Mouse (Mus musculus): Measurements from ENCODE around the gene Trank1. TPM values are rescaled to one million over a fixed set of nuclear protein-coding genes. Genes with fewer than 3 reads are reported as not detected.

Trank1 gene
- polyA plus RNA-seq, 1 experiment from 2014 or later = 1.9 TPM

GRCm38 (mm10) chr9:111306142-111306541, 5.4 kb upstream of the Trank1 start:
- Histone ChIP-seq H3K4me1 (replicated peaks) (peaks cover under 1% of the 10 kb centered on the region; the same call in 1 of the 2 replicates), H3K4me2 (no peak overlapping the region), H3K36me3 (no peaks in the 10 kb centered on the region), H3K4me3 (no peak overlapping the region), H3K27ac (replicated peaks) (no peak overlapping the region), H3K27me3 (peaks cover 27% of the 10 kb centered on the region), H3K9ac (no peak overlapping the region), H3K9me3 (no peaks in the 10 kb centered on the region; the same call in 1 of the 2 replicates)
- no peak for ATAC-seq (ENCODE audit: low read depth)
- WGBS = 72% methylated on average over 7 of the region's 7 CpGs

GRCm38 (mm10) chr9:111311843-111312441, 403 bp downstream of the Trank1 start:
- Histone ChIP-seq H3K4me3 (peak overlapping the region; percentile 58), H3K27ac (replicated peaks) (no peak overlapping the region), H3K27me3 (peaks cover 66% of the 10 kb centered on the region)

GRCm38 (mm10) chr9:111312442-111313141, 1.1 kb downstream of the Trank1 start:
- 2% methylated on average over 39 of the region's 59 CpGs for WGBS
- H3K4me3 ChIP-seq = peak overlapping the region; percentile 58
- H3K4me1 ChIP-seq (replicated peaks) = peaks cover 22% of the 10 kb centered on the region
- no peak overlapping the region for H3K27ac ChIP-seq (replicated peaks)
- peak overlapping the region; percentile 70 for H3K9ac ChIP-seq
- H3K36me3 ChIP-seq = no peaks in the 10 kb centered on the region
- H3K4me2 ChIP-seq = peak overlapping the region; percentile 91
- peak; percentile 66 for ATAC-seq (ENCODE audit: low read depth)
- H3K27me3 ChIP-seq = peaks cover 66% of the 10 kb centered on the region
- peaks cover 3% of the 10 kb centered on the region; the same call in 1 of the 2 replicates for H3K9me3 ChIP-seq

More at GRCm38 (mm10) chr9:111311843-111312441, 403 bp downstream of the Trank1 start:
- WGBS = 2% methylated on average over 77 of the region's 98 CpGs
- H3K9me3 ChIP-seq = peaks cover 3% of the 10 kb centered on the region; the same call in 1 of the 2 replicates
- peak; percentile 45 for ATAC-seq (ENCODE audit: low read depth)
- H3K4me1 ChIP-seq (replicated peaks) = peaks cover 22% of the 10 kb centered on the region
- H3K4me2 ChIP-seq = peak overlapping the region; percentile 91
- peak overlapping the region; percentile 70 for H3K9ac ChIP-seq
- no peaks in the 10 kb centered on the region for H3K36me3 ChIP-seq

- Histone ChIP-seq H3K4me1 (replicated peaks) (peaks cover 22% of the 10 kb centered on the region), H3K9me3 (peaks cover 3% of the 10 kb centered on the region; the same call in 1 of the 2 replicates), H3K27ac (replicated peaks) (no peak overlapping the region), H3K36me3 (no peaks in the 10 kb centered on the region), H3K9ac (0 out of 2 replicates have a peak overlapping the region, but pooled peaks have one; percentile 70), H3K27me3 (peaks cover 66% of the 10 kb centered on the region), H3K4me3 (peak overlapping the region; percentile 58; the same call in 1 of the 2 replicates), H3K4me2 (peak overlapping the region; percentile 91; the same call in 1 of the 2 replicates)
- ATAC-seq (ENCODE audit: low read depth) = no peak
- WGBS = 19% methylated on average over 6 of the region's 6 CpGs
These were observed 1.8 kb downstream of the Trank1 start for GRCm38 (mm10) chr9:111313299-111313698.

- no peaks in the 10 kb centered on the region for H3K36me3 ChIP-seq
- 23% methylated on average over 5 of the region's 5 CpGs for WGBS
- H3K4me1 ChIP-seq (replicated peaks) = peaks cover 22% of the 10 kb centered on the region
- peaks cover 62% of the 10 kb centered on the region for H3K27me3 ChIP-seq
- no peak overlapping the region for H3K4me2 ChIP-seq
- no peak overlapping the region for H3K9ac ChIP-seq
- peaks cover 3% of the 10 kb centered on the region; the same call in 1 of the 2 replicates for H3K9me3 ChIP-seq
- H3K27ac ChIP-seq (replicated peaks) = no peak overlapping the region
- no peak overlapping the region for H3K4me3 ChIP-seq
- ATAC-seq (ENCODE audit: low read depth) = no peak
These were observed 2.3 kb downstream of the Trank1 start for GRCm38 (mm10) chr9:111313793-111314192.

- Histone ChIP-seq H3K27me3 (peaks cover 58% of the 10 kb centered on the region), H3K4me3 (no peak overlapping the region), H3K4me1 (replicated peaks) (peaks cover 22% of the 10 kb centered on the region), H3K27ac (replicated peaks) (no peak overlapping the region), H3K9me3 (peaks cover 3% of the 10 kb centered on the region; the same call in 1 of the 2 replicates), H3K9ac (no peak overlapping the region), H3K4me2 (no peak overlapping the region), H3K36me3 (no peaks in the 10 kb centered on the region)
- WGBS = 36% methylated on average over 5 of the region's 5 CpGs
- ATAC-seq (ENCODE audit: low read depth) = no peak
These were observed 2.7 kb downstream of the Trank1 start for GRCm38 (mm10) chr9:111314219-111314618.

GRCm38 (mm10) chr9:111320912-111321311, 9.4 kb downstream of the Trank1 start:
- Histone ChIP-seq H3K4me1 (replicated peaks) (no peaks in the 10 kb centered on the region), H3K4me2 (no peak overlapping the region), H3K9me3 (no peaks in the 10 kb centered on the region), H3K36me3 (no peaks in the 10 kb centered on the region), H3K27me3 (no peaks in the 10 kb centered on the region), H3K4me3 (no peak overlapping the region), H3K9ac (no peak overlapping the region), H3K27ac (replicated peaks) (no peak overlapping the region)
- ATAC-seq (ENCODE audit: low read depth) = no peak
- 86% methylated on average over 4 of the region's 4 CpGs for WGBS

- Histone ChIP-seq H3K9ac (no peak overlapping the region), H3K4me1 (replicated peaks) (no peaks in the 10 kb centered on the region), H3K4me3 (no peak overlapping the region), H3K27ac (replicated peaks) (no peak overlapping the region), H3K9me3 (no peaks in the 10 kb centered on the region), H3K36me3 (no peaks in the 10 kb centered on the region), H3K27me3 (no peaks in the 10 kb centered on the region), H3K4me2 (no peak overlapping the region)
- 87% methylated on average over 2 of the region's 2 CpGs for WGBS
- ATAC-seq (ENCODE audit: low read depth) = no peak
These were observed 13.3 kb downstream of the Trank1 start for GRCm38 (mm10) chr9:111324881-111325280.

GRCm38 (mm10) chr9:111329881-111330280, 18.3 kb downstream of the Trank1 start:
- Histone ChIP-seq H3K4me2 (no peak overlapping the region), H3K9ac (no peak overlapping the region), H3K4me3 (no peak overlapping the region), H3K9me3 (no peaks in the 10 kb centered on the region), H3K27me3 (no peaks in the 10 kb centered on the region), H3K4me1 (replicated peaks) (no peaks in the 10 kb centered on the region), H3K36me3 (no peaks in the 10 kb centered on the region), H3K27ac (replicated peaks) (no peak overlapping the region)
- 92% methylated on average over 4 of the region's 4 CpGs for WGBS
- ATAC-seq (ENCODE audit: low read depth) = no peak

- H3K27me3 ChIP-seq = no peaks in the 10 kb centered on the region
- H3K4me3 ChIP-seq = no peak overlapping the region
- H3K4me2 ChIP-seq = no peak overlapping the region
- no peaks in the 10 kb centered on the region for H3K4me1 ChIP-seq (replicated peaks)
- no peak overlapping the region for H3K27ac ChIP-seq (replicated peaks)
- no peak overlapping the region for H3K9ac ChIP-seq
- 46% methylated on average over 2 of the region's 2 CpGs for WGBS
- no peaks in the 10 kb centered on the region for H3K9me3 ChIP-seq
- ATAC-seq (ENCODE audit: low read depth) = no peak
- H3K36me3 ChIP-seq = no peaks in the 10 kb centered on the region
These were observed 22.3 kb downstream of the Trank1 start for GRCm38 (mm10) chr9:111333790-111334189.

- WGBS = 78% methylated on average over 4 of the region's 4 CpGs
- ATAC-seq (ENCODE audit: low read depth) = no peak
- H3K4me3 ChIP-seq = no peak overlapping the region
These were observed 23.1 kb downstream of the Trank1 start for GRCm38 (mm10) chr9:111334555-111335164.

GRCm38 (mm10) chr9:111351233-111351632, 39.7 kb downstream of the Trank1 start:
- H3K4me3 ChIP-seq = no peak overlapping the region
- no peak overlapping the region for H3K9ac ChIP-seq
- H3K36me3 ChIP-seq = no peaks in the 10 kb centered on the region
- no peaks in the 10 kb centered on the region for H3K27me3 ChIP-seq
- no peak overlapping the region for H3K4me2 ChIP-seq
- 0 out of 2 replicates have a peak, but pooled peaks have one; percentile 36 for ATAC-seq (ENCODE audit: low read depth)
- H3K9me3 ChIP-seq = no peaks in the 10 kb centered on the region
- 0 out of 2 replicates have a peak overlapping the region, but pooled peaks have one; percentile 28 for H3K27ac ChIP-seq (replicated peaks)
- 67% methylated on average over 7 of the region's 7 CpGs for WGBS
- peaks cover 10% of the 10 kb centered on the region for H3K4me1 ChIP-seq (replicated peaks)

More at GRCm38 (mm10) chr9:111334555-111335164, 23.1 kb downstream of the Trank1 start:
- H3K27me3 ChIP-seq = no peaks in the 10 kb centered on the region
- no peak overlapping the region for H3K4me2 ChIP-seq
- no peak overlapping the region for H3K9ac ChIP-seq
- no peak overlapping the region for H3K27ac ChIP-seq (replicated peaks)
- no peaks in the 10 kb centered on the region for H3K36me3 ChIP-seq
- H3K4me1 ChIP-seq (replicated peaks) = no peaks in the 10 kb centered on the region
- no peaks in the 10 kb centered on the region for H3K9me3 ChIP-seq
